Mouse (Mus musculus) gastrocnemius, adult 2 months (tissue): ENCODE measurements around the gene Otud4. TPM values are rescaled to one million over a fixed set of nuclear protein-coding genes. Genes with fewer than 3 reads are reported as not detected.
A peak's percentile ranks its signal among the peaks of the same experiment; 100 is the strongest.
"Not testable (repeated sequence)": the region's sequence is repeated elsewhere in the genome, so short reads cannot be mapped to it uniquely, and the experiment has no call there.

Experiments used
- DNase-seq: peaks from one replicate; pipeline ENCODE4 v3.0.0; 2022
- H3K27ac ChIP-seq: fragments of 200-600 bp; 2 replicates; pipeline ENCODE4 v1.8.1; 2022; ENCODE audit warnings: mild to moderate bottlenecking
- H3K4me3 ChIP-seq: fragments of 200-600 bp; 2 replicates; pipeline ENCODE4 v1.8.1; 2022; ENCODE audit warnings: mild to moderate bottlenecking, moderate library complexity
- CTCF ChIP-seq: fragments of 200-600 bp; IDR thresholded peaks from 2 replicates; pipeline ENCODE4 v1.8.1; 2022; ENCODE audit warnings: antibody characterized with exemption, mild to moderate bottlenecking, moderate library complexity
- intact Hi-C: fragments of 180-260 bp; cut with DNase I; formaldehyde crosslinking; loops from one replicate; pipeline ENCODE4 v1.15.1; 2025
- long read RNA-seq, 2 experiments: library from polyadenylated mRNA; stranded (forward); transcript quantifications; one replicate each; pipeline ENCODE4 v2.0.0; 2021
- total RNA-seq, 2 experiments: library from RNA; stranded (reverse); gene quantifications; 2 replicates each; pipeline ENCODE4 v1.2.3; 2021

The Otud4 gene
- total RNA-seq, result 10 to 100 TPM; 40.6 to 53.3 TPM
- long read RNA-seq, experiment 1, full-length matches to known transcripts, result 23 of 30 reads
- long read RNA-seq, experiment 1, partial matches to known transcripts, result 1 of 30 reads
- long read RNA-seq, experiment 1, other reads (novel, unspliced or antisense), result 6 of 30 reads
- long read RNA-seq, experiment 2, full-length matches to known transcripts, result 13 of 23 reads
- long read RNA-seq, experiment 2, partial matches to known transcripts, result 7 of 23 reads
- long read RNA-seq, experiment 2, other reads (novel, unspliced or antisense), result 3 of 23 reads

GRCm38 (mm10) chr8:79639586-79640451 is at the start of gene Otud4:
Otud4 (plus strand) TSS chr8:79639618.
- Histone ChIP-seq H3K4me3 (peak within 1 kb of the TSS; percentile 99), H3K27ac (peak within 1 kb of the TSS; percentile 97)
- TF ChIP-seq CTCF, result peak; percentile 28
- peak; percentile 74 for DNase-seq
- intact Hi-C loops, result loop anchor here (2.0 kb wide), 1 partner anchor 345 kb away; the partner anchor contains the start of gene Mmaa

- H3K27ac ChIP-seq, result no peak overlapping the region
- H3K4me3 ChIP-seq, result no peak overlapping the region
- TF ChIP-seq CTCF, result no peak
- intact Hi-C loops, result no loop called here
- DNase-seq, result no peak
Measured at GRCm38 (mm10) chr8:79600962-79601361, 38.5 kb upstream of the Otud4 start.

- peak; percentile 40; the same call in 1 of the 2 replicates for TF ChIP-seq CTCF
- H3K27ac ChIP-seq, H3K4me3 ChIP-seq, intact Hi-C loops, DNase-seq: not testable (repeated sequence)
Measured at GRCm38 (mm10) chr8:79603204-79603603, 36.2 kb upstream of the Otud4 start.

DNA sequence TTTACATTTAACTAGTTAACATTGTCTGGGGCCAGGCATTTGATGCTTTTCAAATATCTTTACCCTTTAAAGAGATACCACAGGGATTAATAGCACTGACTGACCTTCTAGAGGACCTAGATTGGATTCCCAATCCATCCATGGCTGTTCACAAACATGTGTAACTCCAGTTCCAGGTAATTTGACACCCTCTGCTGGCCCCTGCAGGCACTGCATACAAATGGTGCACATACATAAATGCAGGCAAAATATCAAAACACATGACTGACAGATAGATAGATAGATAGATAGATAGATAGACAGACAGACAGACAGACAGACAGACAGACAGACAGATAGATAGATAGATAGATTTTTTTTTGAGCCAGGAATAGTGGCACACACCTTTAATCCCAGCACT is 33.2 kb upstream of the Otud4 start:
- 0 out of 2 replicates have a peak, but pooled peaks have one; percentile 16 for TF ChIP-seq CTCF
- no peak overlapping the region for H3K4me3 ChIP-seq
- DNase-seq, result no peak
- intact Hi-C loops, result no loop called here
- no peak overlapping the region for H3K27ac ChIP-seq

GRCm38 (mm10) chr8:79606751-79607300 is 32.6 kb upstream of the Otud4 start:
- intact Hi-C loops, result no loop called here
- H3K27ac ChIP-seq, result no peak overlapping the region
- TF ChIP-seq CTCF, result no peak
- DNase-seq, result no peak
- no peak overlapping the region for H3K4me3 ChIP-seq

DNA sequence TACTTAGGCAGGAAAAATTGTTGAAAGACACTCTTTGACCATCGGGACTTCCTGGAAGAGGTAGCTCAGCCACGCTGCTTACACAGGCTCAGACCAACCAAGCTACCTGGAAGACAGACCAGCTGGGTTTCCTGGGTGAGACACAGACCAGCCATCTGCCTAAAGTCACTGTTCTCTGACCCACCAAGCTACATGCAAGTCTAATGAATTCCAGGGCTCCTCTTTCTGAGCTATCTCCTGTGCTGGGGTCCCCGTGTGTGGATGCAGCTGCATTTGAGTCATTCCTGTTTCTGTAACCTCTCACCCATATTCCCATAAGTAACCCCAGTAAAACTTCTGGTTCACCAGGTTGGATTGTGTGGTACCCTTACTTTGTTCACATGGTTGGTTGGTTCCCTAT is 30.7 kb upstream of the Otud4 start:
- no peak overlapping the region for H3K27ac ChIP-seq
- intact Hi-C loops, result no loop called here
- no peak for TF ChIP-seq CTCF
- no peak for DNase-seq
- no peak overlapping the region for H3K4me3 ChIP-seq

- no peak for DNase-seq
- H3K27ac ChIP-seq, result no peak overlapping the region
- intact Hi-C loops, result no loop called here
Measured at GRCm38 (mm10) chr8:79610268-79610667, 29.1 kb upstream of the Otud4 start.

GRCm38 (mm10) chr8:79612298-79612697 is 27.1 kb upstream of the Otud4 start:
- TF ChIP-seq CTCF, result no peak

More at GRCm38 (mm10) chr8:79610268-79610667, 29.1 kb upstream of the Otud4 start:
- TF ChIP-seq CTCF, result no peak
- no peak overlapping the region for H3K4me3 ChIP-seq

GRCm38 (mm10) chr8:79612965-79613364 is 26.5 kb upstream of the Otud4 start:
- intact Hi-C loops, result no loop called here
- no peak for TF ChIP-seq CTCF
- Histone ChIP-seq H3K4me3 (no peak overlapping the region), H3K27ac (no peak overlapping the region)
- DNase-seq, result no peak

More at GRCm38 (mm10) chr8:79612298-79612697, 27.1 kb upstream of the Otud4 start:
- Histone ChIP-seq H3K4me3 (no peak overlapping the region), H3K27ac (no peak overlapping the region)
- intact Hi-C loops, result no loop called here
- DNase-seq, result no peak

DNA sequence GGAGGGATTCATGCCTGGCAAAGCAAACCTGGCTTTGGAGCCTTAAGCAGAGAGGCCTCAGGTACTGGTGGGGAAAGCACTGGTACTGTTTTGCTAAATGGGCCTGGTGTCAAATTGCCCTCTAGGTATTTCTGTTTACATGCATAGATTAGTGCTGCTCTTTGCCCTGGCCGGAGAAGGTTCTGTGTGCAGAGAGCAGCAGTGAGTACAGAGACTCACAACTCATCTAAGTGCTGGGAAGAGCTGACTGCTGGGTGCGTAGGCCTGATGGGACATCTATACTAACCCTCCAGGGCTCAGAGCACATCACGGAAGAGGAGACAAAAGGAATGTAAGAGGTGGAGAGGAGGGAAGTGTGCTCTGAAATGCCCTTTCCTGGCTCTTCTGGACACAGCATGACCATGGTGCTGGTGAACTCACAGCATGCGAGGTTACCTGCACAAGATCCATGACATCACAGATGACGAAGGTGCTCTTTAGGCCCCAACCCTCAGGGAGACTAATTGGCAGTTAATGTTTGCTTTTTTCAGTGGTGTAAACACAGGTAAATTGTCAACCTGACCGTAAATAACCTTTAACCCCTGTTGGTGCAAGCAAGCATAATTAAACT is 23.6 kb upstream of the Otud4 start:
- no peak overlapping the region for H3K27ac ChIP-seq
- H3K4me3 ChIP-seq, result no peak overlapping the region
- TF ChIP-seq CTCF, result no peak
- intact Hi-C loops, result no loop called here
- no peak for DNase-seq

GRCm38 (mm10) chr8:79618906-79619305 is 20.5 kb upstream of the Otud4 start:
- no peak for TF ChIP-seq CTCF
- Histone ChIP-seq H3K4me3 (no peak overlapping the region), H3K27ac (no peak overlapping the region)
- no peak for DNase-seq
- intact Hi-C loops, result no loop called here

- Histone ChIP-seq H3K27ac (no peak overlapping the region), H3K4me3 (no peak overlapping the region)
- intact Hi-C loops, result no loop called here
- TF ChIP-seq CTCF, result no peak
- DNase-seq, result no peak
Measured at GRCm38 (mm10) chr8:79619353-79619752, 20.1 kb upstream of the Otud4 start.
